Mouse (Mus musculus) stomach, postnatal 0 days (tissue): Measurements from ENCODE around the gene Nap1l2. TPM values are rescaled to one million over a fixed set of nuclear protein-coding genes. Genes with fewer than 3 reads are reported as not detected.

Source experiments
- ATAC-seq: fragments of 200-750 bp; cut with Nextera tagmentation; 2 replicates; pipeline ENCODE4 v1.8.0; 2017; ENCODE audit not compliant: low FRiP score, low TSS enrichment
- DNase-seq: peaks from one replicate; pipeline ENCODE4 v3.0.0-alpha.2; 2016; ENCODE audit warnings: low spot score
- H3K27ac ChIP-seq: fragments of 300-500 bp; sonication (generic); replicated peaks from 2 replicates; pipeline ENCODE4 v1.5.1; 2014; ENCODE audit warnings: mild to moderate bottlenecking, control low read depth
- H3K27me3 ChIP-seq: fragments of 300-500 bp; sonication (generic); 2 replicates; pipeline ENCODE4 v1.6.1; 2014; ENCODE audit warnings: low read length; ENCODE audit not compliant: control insufficient read depth, insufficient read depth
- H3K36me3 ChIP-seq: fragments of 300-500 bp; sonication (generic); 2 replicates; pipeline ENCODE4 v1.6.1; 2014; ENCODE audit warnings: low read length, mixed read lengths; ENCODE audit not compliant: control insufficient read depth, insufficient read depth
- H3K4me1 ChIP-seq: fragments of 300-500 bp; sonication (generic); replicated peaks from 2 replicates; pipeline ENCODE4 v1.6.1; 2014; ENCODE audit warnings: antibody characterized with exemption; ENCODE audit not compliant: control insufficient read depth, insufficient read depth
- H3K4me2 ChIP-seq: fragments of 300-500 bp; sonication (generic); replicated peaks from 2 replicates; pipeline ENCODE4 v1.6.1; 2014; ENCODE audit warnings: low read depth, mild to moderate bottlenecking, control low read depth, moderate library complexity
- H3K4me3 ChIP-seq: fragments of 300-500 bp; sonication (generic); 2 replicates; pipeline ENCODE4 v1.5.1; 2014; ENCODE audit warnings: low read depth, low read length, control low read depth
- H3K9ac ChIP-seq: fragments of 300-500 bp; sonication (generic); 2 replicates; pipeline ENCODE4 v1.6.1; 2014; ENCODE audit warnings: mild to moderate bottlenecking, low read length, control low read depth, mixed read lengths
- H3K9me3 ChIP-seq: fragments of 300-500 bp; sonication (generic); 2 replicates; pipeline ENCODE4 v1.6.1; 2016; ENCODE audit warnings: low read length; ENCODE audit not compliant: control insufficient read depth
- CTCF ChIP-seq: IDR thresholded peaks from 2 replicates; pipeline ENCODE4 v1.5.1; 2016; ENCODE audit warnings: antibody characterized with exemption, low read depth, mild to moderate bottlenecking, moderate library complexity
- EP300 ChIP-seq: optimal IDR thresholded peaks from 2 replicates; pipeline ENCODE3; 2016; ENCODE audit warnings: antibody characterized with exemption
- WGBS: fragments of 180-500 bp; shearing (Covaris S2); extraction: QIAGEN DNeasy Blood & Tissue Kit; methylation state at CpG from one replicate; pipeline ENCODE4 v1.1.7; 2014; 5-methylcytosine and 5-hydroxymethylcytosine counted together
- polyA plus RNA-seq: library from polyadenylated mRNA; unstranded; fragments of >200 nt; fragmentation: Nextera tagmentation; extraction: Ambion mirVana; gene quantifications from 2 replicates; pipeline ENCODE4 v1.2.1, GENCODE M21; 2015

Nap1l2 gene
- polyA plus RNA-seq, 1 experiment from 2014 or later = 1.4 TPM

DNA sequence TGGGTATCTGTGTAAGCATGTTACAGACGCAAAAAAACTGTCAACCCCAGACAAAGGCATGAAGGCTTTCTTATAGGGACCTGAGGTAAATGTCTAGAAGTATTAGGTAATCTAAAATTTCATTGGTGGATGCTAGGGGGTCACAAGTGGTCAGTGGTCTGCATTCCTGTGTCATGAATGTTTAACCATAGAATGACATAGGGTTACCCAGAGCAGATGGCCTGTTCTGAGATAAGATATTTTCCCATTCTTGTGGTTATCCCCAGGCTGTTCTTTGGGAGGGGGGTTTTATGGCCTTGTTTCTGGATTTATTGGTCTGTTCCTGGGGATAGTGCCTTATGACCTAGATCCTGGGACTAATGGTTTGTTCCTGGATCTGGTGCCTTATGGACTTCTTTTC is 30.3 kb downstream of the Nap1l2 start:
- Histone ChIP-seq H3K27ac (no peak overlapping the region), H3K4me3 (no peak overlapping the region), H3K4me2 (no peak overlapping the region), H3K27me3 (no peaks in the 10 kb centered on the region), H3K9me3 (no peaks in the 10 kb centered on the region), H3K4me1 (no peaks in the 10 kb centered on the region), H3K36me3 (no peaks in the 10 kb centered on the region), H3K9ac (no peak overlapping the region)
- ATAC-seq (no peak), DNase-seq (no peak)
- 21% methylated on average over 1 of the region's 1 CpGs for WGBS
- TF ChIP-seq EP300 (no peak), CTCF (no peak)

DNA sequence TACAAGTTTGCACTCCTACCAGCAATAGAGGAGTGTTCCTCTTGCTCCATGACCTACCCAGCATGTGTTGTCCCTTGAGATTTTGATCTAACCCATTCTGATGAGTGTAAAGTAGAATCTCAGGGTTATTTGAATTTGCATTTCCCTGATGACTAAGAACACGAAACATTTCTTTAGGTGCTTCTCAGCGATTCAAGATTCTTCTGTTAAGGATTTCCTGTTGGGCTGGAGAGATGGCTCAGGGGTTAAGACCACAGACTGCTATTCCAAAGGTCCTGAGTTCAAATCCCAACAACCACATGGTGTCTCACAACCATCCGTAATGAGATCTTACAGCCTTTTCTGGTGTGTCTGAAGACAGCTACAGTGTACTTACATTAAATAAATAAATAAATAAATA is 47.9 kb downstream of the Nap1l2 start:
- Histone ChIP-seq H3K4me1 (no peaks in the 10 kb centered on the region), H3K36me3 (no peaks in the 10 kb centered on the region), H3K4me2 (no peak overlapping the region), H3K9ac (no peak overlapping the region), H3K9me3 (no peaks in the 10 kb centered on the region), H3K27ac (no peak overlapping the region), H3K4me3 (no peak overlapping the region), H3K27me3 (no peaks in the 10 kb centered on the region)
- DNase-seq = no peak
- no peak for TF ChIP-seq CTCF
- no peak for TF ChIP-seq EP300
- WGBS = 81% methylated on average over 3 of the region's 3 CpGs
- ATAC-seq = no peak

Other genes with a start within 250 kb of the Nap1l2 start
- gene Cdx4, start 134.8 kb upstream of the Nap1l2 start, polyA plus RNA-seq = not detected in 2 replicates
- gene Chic1, start 169.8 kb upstream of the Nap1l2 start, polyA plus RNA-seq = 0.92 and 1.0 TPM in 2 replicates
- gene Tsx, start 227.8 kb upstream of the Nap1l2 start, polyA plus RNA-seq = not detected in 2 replicates
- gene Gm26992, start 235.4 kb upstream of the Nap1l2 start, polyA plus RNA-seq = not detected in 2 replicates